Mouse (Mus musculus): ENCODE measurements at regions not wholly inside any gene's neighbourhood (a gene's known extent, or its start where the extent isn't known, plus 50 kb on each side); places are given as distances from the start of the nearest gene placed in this dataset.

DNA sequence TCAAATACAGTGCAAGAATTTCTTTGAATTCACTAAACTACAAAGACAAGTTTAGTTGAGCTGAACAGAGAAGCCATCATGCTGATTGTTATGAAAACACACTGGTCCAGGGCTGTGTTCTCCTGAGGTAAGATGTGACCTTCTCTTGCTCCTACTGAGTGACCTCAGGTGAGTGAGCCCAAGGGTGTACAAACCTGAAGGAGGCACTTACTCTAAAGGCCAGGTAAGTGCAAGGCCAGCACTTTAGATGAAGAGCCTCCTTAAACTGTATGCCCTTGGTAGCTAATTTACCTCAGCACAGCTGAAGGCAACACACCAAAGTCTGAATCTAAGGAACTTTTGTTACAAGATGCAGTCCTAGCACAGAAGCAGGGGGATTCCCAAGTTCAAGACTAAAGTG lies 128.7 kb upstream of the Lef1 start:
- in situ Hi-C loops (cut with MboI, MseI) = no loop called here

GRCm38 (mm10) chr3:130978986-130979642 lies 131.2 kb upstream of the Lef1 start:
- in situ Hi-C loops (cut with MboI, MseI) = no loop called here

DNA sequence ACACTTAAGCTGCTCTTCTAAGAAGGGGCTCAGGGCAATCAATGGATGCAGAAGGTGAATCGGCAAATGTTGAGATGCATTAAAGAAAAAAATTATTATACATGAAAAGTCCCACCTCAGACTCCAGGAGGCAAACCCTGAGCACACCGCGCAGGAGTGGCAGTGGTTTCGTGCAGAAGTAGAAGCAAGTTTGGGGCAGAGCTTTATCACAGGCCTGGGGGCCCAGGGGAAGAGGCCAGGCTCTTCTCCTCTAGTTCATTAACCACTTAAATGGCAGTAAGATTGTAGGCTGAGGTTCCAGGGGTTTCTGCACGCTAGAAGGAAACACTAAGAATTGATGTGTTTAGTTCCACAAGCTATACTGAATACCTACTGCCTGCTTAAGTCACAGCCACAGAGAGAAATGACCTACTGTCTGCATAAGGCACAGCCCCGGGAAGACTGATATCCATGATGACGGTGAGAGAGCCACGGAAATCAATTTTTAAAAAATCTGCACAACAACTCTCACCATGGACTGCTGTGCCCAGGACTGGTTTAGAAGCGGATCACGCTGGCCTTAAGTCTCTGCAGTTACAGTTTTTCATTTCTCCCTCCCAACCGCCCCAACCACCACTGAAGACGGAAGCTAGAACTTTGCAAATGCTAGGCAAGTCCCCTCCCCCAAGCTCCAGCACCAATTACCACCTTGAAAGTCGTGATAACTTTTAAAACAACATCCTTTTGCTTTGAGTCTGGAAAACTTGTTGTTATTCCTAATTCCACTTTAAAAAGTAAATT lies 132.2 kb upstream of the Lef1 start:
- in situ Hi-C loops (cut with MboI, MseI) = no loop called here

GRCm38 (mm10) chr3:130976206-130976605 lies 134.1 kb upstream of the Lef1 start:
- in situ Hi-C loops (cut with MboI, MseI) = no loop called here

DNA sequence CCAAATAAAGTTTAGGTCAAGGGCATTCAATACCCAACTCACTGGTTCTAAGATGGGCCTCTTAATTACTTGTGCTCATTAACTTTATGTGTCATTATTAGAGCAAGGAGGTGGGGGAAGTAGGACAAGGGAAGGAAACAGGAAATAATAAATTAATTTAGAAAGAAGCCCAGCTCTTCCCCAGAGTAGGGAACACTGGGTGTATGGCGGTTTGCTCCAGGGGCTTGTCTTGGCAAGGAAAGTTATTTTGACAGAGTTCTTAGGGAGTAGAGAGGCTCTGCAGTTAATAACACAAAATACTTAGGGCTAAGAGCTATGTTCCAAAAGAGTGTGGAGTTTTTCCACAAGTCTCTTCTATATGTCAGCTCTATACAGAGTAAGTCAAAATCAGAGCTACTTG lies 135.0 kb upstream of the Lef1 start:
- in situ Hi-C loops (cut with MboI, MseI) = no loop called here

DNA sequence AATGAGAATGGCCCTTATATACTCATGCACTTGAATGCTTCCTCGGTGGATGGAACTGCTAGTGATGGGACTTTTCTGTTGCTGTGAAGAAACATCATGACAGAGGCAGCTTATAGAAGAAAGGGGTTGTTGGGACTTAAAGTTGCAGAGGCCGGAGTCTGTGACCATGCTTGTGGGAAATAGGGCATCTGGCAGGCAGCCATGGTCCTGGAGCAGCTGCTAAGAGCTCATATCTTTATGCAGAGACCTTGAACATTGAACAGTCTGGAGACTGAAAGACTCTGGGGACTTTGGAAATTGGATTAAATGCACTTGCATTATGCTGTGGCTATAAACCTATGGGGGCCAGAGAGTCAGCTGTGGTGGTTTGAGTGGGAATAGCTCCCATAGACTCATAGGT lies 138.1 kb upstream of the Lef1 start:
- in situ Hi-C loops (cut with MboI, MseI) = no loop called here

GRCm38 (mm10) chr3:130965275-130965674 lies 145.0 kb upstream of the Lef1 start:
- in situ Hi-C loops (cut with MboI, MseI) = no loop called here

DNA sequence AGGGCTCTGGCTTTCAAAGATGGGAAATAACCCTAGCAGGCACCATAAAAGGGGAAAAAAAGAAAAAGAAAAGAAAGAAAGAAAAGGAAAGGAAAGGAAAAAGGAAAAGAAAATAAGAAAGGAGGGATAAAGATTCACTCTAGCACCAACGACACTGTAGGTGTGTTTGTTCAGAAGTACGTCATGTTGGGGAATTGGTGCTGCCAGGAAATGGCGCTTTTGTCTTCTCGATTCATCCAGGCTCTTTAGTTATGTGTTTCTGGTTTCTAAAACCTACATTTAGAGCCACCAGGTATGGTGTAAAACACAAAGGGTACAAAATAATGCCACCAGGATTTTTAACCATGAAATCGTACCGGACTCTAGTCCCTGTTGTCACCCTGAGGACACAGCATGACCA lies 146.2 kb upstream of the Lef1 start:
- in situ Hi-C loops (cut with MboI, MseI) = no loop called here

- in situ Hi-C loops (cut with MboI, MseI) = no loop called here
Measured at GRCm38 (mm10) chr3:130963625-130964024, 146.6 kb upstream of the Lef1 start.

- in situ Hi-C loops (cut with MboI, MseI) = no loop called here
Measured at GRCm38 (mm10) chr3:130962701-130963472, 147.4 kb upstream of the Lef1 start.

DNA sequence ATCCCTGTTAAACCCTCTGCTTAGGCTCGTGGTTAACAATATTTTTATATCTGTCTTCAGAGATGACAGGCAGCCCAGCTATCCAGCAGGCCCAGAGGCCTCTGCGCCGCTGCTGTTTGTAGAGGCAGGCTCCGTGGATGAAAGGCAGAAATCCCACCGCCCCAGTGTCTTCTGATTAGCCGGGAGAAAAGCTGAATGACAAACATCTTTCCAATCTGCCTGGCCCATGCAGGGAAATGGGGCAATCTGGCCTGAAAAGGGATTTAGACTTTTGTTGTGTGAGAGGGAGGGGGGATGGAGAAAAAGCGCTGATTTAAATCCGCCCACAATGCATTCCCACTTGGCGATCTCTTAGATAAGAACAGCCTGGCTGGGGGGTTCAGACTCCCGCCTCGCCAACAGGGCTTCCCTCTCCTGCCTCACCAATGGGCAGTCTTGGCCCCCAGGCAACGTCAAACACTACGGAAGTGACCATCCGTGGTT lies 148.1 kb upstream of the Lef1 start:
- in situ Hi-C loops (cut with MboI, MseI) = no loop called here

GRCm38 (mm10) chr3:130961704-130962103 lies 148.6 kb upstream of the Lef1 start:
- in situ Hi-C loops (cut with MboI, MseI) = no loop called here

GRCm38 (mm10) chr3:130955958-130956357 lies 154.3 kb upstream of the Lef1 start:
- in situ Hi-C loops (cut with MboI, MseI) = no loop called here

DNA sequence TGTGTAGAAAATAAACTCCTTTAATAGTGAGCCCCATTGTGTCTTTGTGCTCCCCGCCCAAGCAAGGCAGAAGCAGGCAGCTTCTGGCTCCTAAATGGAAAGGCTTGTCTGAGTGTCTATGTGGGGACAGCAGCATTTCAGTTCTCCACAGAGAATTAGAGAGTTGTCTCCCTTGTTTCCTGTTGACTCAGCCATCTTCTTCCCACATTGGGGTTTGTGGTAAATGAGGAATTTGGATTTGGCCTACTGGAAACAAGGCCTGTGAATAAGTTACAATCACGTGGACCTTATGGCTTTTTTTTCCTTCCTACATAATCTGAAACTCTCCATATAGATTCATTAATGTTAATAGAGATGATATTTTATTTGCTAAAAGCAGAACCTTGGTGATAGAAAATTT lies 158.9 kb upstream of the Lef1 start:
- in situ Hi-C loops (cut with MboI, MseI) = no loop called here

GRCm38 (mm10) chr3:130950872-130951271 lies 159.4 kb upstream of the Lef1 start:
- in situ Hi-C loops (cut with MboI, MseI) = no loop called here

GRCm38 (mm10) chr3:130947880-130948279 lies 162.4 kb upstream of the Lef1 start:
- in situ Hi-C loops (cut with MboI, MseI) = loop anchor here in 1 of 2 experiments (5.0 kb wide), 1 partner anchor 56 kb away; no protein-coding TSS in a partner anchor

GRCm38 (mm10) chr3:130947277-130947606 lies 163.0 kb upstream of the Lef1 start:
- in situ Hi-C loops (cut with MboI, MseI) = loop anchor here in 1 of 2 experiments (5.0 kb wide), 1 partner anchor 55 kb away; no protein-coding TSS in a partner anchor

- in situ Hi-C loops (cut with MboI, MseI) = loop anchor here in 1 of 2 experiments (5.0 kb wide), 1 partner anchor 54 kb away; no protein-coding TSS in a partner anchor
Measured at GRCm38 (mm10) chr3:130946576-130947276, 163.5 kb upstream of the Lef1 start.

- in situ Hi-C loops (cut with MboI, MseI) = loop anchor here in 1 of 2 experiments (5.0 kb wide), 1 partner anchor 54 kb away; no protein-coding TSS in a partner anchor
Measured at GRCm38 (mm10) chr3:130945861-130946449, 164.3 kb upstream of the Lef1 start.

DNA sequence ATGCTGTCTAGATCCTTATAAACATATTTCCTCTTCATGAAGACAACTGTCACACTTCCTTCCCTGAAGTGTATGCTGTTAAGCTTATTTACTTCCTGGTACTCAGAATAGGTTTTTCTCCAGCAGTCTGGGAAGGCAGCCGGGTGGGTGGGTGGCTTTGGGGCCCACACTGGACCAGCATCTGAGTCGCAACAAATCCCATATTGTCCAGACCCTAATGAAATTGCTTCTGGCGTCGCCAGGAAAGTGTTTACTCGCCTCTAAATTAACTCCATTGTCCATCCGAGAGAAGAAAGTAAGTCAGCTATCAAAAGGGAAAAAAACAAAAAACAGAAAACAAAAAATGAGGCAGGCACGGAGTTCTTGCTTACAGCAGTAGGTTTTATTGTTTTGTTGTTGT lies 164.9 kb upstream of the Lef1 start:
- in situ Hi-C loops (cut with MboI, MseI) = loop anchor here in 1 of 2 experiments (5.0 kb wide), 1 partner anchor 53 kb away; no protein-coding TSS in a partner anchor

GRCm38 (mm10) chr3:130944241-130944640 lies 166.0 kb upstream of the Lef1 start:
- in situ Hi-C loops (cut with MboI, MseI) = no loop called here

Measured in T-helper 17 cell (primary cell).